Mouse (Mus musculus) heart, embryonic 13.5 days (tissue): ENCODE data around the gene Crybg2. TPM values are rescaled to one million over a fixed set of nuclear protein-coding genes. Genes with fewer than 3 reads are reported as not detected.

ENCODE experiments used
- ATAC-seq: fragments of 200-750 bp; cut with Nextera tagmentation; 2 replicates; pipeline ENCODE4 v1.8.0; 2017; ENCODE audit warnings: moderate TSS enrichment; ENCODE audit not compliant: insufficient number of reproducible peaks, low FRiP score, low TSS enrichment; ENCODE audit errors: extremely low read depth
- H3K27ac ChIP-seq: fragments of 300-500 bp; sonication (generic); replicated peaks from 2 replicates; pipeline ENCODE4 v1.5.1; 2015; ENCODE audit warnings: moderate library complexity, mild to moderate bottlenecking, inconsistent platforms
- H3K27me3 ChIP-seq: fragments of 300-500 bp; sonication (generic); replicated peaks from 2 replicates; pipeline ENCODE4 v1.6.1; 2015; ENCODE audit warnings: mild to moderate bottlenecking, inconsistent platforms
- H3K36me3 ChIP-seq: fragments of 300-500 bp; sonication (generic); 2 replicates; pipeline ENCODE4 v1.6.1; 2015; ENCODE audit warnings: mild to moderate bottlenecking, inconsistent platforms
- H3K4me1 ChIP-seq: fragments of 300-500 bp; sonication (generic); 2 replicates; pipeline ENCODE4 v1.6.1; 2015; ENCODE audit warnings: inconsistent platforms
- H3K4me2 ChIP-seq: fragments of 300-500 bp; sonication (generic); 2 replicates; pipeline ENCODE4 v1.6.1; 2015; ENCODE audit warnings: inconsistent platforms, mild to moderate bottlenecking, moderate library complexity
- H3K4me3 ChIP-seq: fragments of 300-500 bp; sonication (generic); 2 replicates; pipeline ENCODE4 v1.5.1; 2015; ENCODE audit warnings: moderate library complexity, mild to moderate bottlenecking, inconsistent platforms
- H3K9ac ChIP-seq: fragments of 300-500 bp; sonication (generic); 2 replicates; pipeline ENCODE4 v1.6.1; 2015; ENCODE audit warnings: inconsistent platforms, mild to moderate bottlenecking, moderate library complexity
- H3K9me3 ChIP-seq: fragments of 300-500 bp; sonication (generic); 2 replicates; pipeline ENCODE4 v1.6.1; 2016; ENCODE audit warnings: inconsistent platforms
- WGBS: fragments of 180-500 bp; shearing (Covaris S2); methylation state at CpG from one replicate; pipeline ENCODE4 v1.1.7; 2015; ENCODE audit warnings: mixed read lengths; 5-methylcytosine and 5-hydroxymethylcytosine counted together
- polyA plus RNA-seq: library from polyadenylated mRNA; unstranded; fragments of >200 nt; fragmentation: Nextera tagmentation; extraction: Ambion mirVana; gene quantifications from 2 replicates; pipeline ENCODE4 v1.2.1, GENCODE M21; 2015

Gene Crybg2
- polyA plus RNA-seq, 1 experiment from 2014 or later, result not detected

DNA sequence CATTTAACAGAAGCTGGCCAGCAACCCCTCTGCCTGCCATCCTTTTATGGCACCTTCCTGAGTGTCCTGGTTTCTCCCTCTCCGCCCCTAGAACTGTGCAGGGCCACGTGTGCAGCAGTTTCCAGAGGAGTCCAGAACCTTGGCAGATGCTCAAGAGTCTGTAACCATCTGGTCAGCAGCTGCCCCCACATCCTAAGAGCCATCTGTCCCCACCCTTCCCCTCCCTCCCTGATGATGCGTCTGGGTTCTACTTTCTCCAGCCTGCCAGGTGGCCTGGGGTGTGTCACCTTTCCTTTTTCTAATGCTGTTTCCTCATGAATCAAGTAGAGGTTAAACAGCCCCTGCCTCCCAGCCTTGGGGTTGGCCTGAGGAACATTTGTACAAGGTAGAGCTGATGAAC lies 61.7 kb downstream of the Crybg2 start:
- no peaks in the 10 kb centered on the region for H3K9me3 ChIP-seq
- ATAC-seq, result no peak
- H3K4me2 ChIP-seq, result no peak overlapping the region
- H3K4me1 ChIP-seq, result peaks cover 28% of the 10 kb centered on the region
- H3K9ac ChIP-seq, result no peak overlapping the region
- 59% methylated on average over 3 of the region's 3 CpGs for WGBS
- no peaks in the 10 kb centered on the region for H3K36me3 ChIP-seq
- no peak overlapping the region for H3K27ac ChIP-seq
- H3K4me3 ChIP-seq, result no peak overlapping the region
- H3K27me3 ChIP-seq, result no peaks in the 10 kb centered on the region

DNA sequence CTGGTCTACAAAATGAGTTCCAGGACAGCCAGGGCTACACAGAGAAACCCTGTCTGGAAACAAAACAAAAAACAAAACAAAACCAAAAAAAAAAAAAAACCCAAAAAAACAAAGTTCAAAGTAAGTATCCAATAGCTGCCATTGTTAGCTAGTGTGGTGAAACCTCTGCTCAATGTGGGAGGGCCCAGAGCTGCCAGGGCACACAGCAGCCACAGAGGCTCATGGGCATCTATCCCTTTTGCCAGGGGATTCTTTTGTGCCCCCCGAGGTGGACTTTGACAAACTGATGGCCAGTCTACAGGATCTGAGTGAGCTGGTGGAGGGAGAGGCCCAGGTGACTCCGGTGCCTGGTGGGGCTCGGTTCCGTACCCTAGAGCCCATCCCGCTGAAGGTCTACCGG lies 62.5 kb downstream of the Crybg2 start:
- H3K9ac ChIP-seq, result no peak overlapping the region
- no peak overlapping the region for H3K4me2 ChIP-seq
- no peaks in the 10 kb centered on the region for H3K36me3 ChIP-seq
- no peak overlapping the region for H3K27ac ChIP-seq
- H3K9me3 ChIP-seq, result no peaks in the 10 kb centered on the region
- no peak for ATAC-seq
- no peak overlapping the region for H3K4me3 ChIP-seq
- peaks cover 34% of the 10 kb centered on the region for H3K4me1 ChIP-seq
- no peaks in the 10 kb centered on the region for H3K27me3 ChIP-seq
- 92% methylated on average over 6 of the region's 6 CpGs for WGBS

DNA sequence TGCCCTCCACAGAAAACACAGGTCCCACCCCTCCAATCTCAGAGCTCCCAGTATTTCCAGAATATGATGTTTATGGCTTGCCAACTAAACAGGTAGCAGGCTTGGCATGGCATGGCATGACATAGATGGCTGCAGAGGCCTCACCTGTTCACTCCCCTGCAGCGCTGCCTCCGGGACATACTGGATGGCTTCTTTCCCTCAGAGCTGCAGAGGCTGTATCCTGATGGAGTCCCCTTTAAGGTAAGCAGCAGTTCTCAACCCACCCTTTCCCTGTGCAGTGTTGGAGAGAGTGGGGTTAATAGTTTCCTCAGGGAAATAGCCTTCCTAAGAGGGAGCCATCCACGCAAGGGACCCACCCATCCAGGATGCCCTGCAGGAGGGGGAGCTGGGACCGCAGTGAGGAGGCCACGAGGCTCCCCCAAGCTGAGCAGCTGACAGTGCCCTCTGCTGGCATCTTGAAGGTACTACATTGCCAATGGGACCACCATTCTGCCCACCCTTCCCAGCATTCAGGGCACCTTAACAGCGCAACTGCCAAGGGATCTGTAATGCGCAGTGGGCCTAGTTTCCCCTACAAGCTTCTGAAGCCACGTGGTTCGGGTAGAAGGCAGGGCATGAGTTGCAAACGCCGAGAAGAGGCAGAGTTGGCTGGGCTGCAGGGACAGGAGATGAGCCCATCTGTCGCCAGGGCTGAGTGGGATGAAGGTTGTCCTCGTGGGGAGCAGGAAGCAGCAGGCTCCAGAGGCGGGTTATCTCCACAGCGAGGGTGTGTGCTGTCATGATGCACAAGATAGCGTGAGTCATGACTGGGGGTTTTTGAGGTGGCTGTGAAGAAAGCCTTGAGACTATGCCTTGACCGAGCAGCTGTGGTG lies 63.3 kb downstream of the Crybg2 start:
- no peak for ATAC-seq
- Histone ChIP-seq H3K27ac (no peak overlapping the region), H3K27me3 (no peaks in the 10 kb centered on the region), H3K36me3 (no peaks in the 10 kb centered on the region), H3K4me3 (no peak overlapping the region), H3K4me1 (peaks cover 31% of the 10 kb centered on the region), H3K9me3 (no peaks in the 10 kb centered on the region), H3K9ac (no peak overlapping the region), H3K4me2 (peak overlapping the region; percentile 24; the same call in 1 of the 2 replicates)
- 19% methylated on average over 17 of the region's 17 CpGs for WGBS

DNA sequence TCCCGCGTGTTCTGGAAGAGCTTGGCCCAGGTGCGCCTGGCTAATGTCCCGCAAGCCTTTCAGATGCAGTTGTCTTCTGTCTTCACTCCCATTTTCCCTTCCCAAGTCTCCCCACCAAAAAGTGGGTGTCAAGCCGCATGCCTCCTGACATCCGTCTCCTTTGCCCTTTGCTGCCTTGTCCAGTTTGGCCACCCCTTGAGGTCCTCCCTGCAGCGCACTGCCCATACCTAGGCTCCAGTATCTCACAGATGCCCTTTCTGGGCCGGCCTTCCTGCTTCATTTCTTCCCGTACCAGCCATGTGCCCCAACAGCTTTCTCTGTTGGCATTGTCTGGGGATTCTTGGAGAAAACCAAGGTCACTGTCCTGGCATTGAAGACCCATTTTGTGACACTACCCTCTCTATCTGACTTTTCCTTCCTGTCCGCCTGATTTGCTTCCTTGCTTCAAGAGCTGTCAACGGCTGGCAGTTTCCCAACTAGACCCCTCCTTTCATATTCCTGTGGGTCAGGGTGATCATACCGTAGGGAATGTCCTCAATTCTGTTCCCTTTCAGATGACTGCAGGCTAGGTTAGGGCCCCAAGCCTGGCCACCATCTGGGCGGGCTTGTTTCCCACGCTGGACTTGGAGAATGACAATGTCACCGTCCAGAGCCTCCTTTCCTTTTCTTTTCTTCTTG lies 64.9 kb downstream of the Crybg2 start:
- H3K27ac ChIP-seq, result no peak overlapping the region
- H3K4me3 ChIP-seq, result no peak overlapping the region
- no peaks in the 10 kb centered on the region for H3K9me3 ChIP-seq
- no peak for ATAC-seq
- no peak overlapping the region for H3K4me2 ChIP-seq
- peaks cover 7% of the 10 kb centered on the region for H3K36me3 ChIP-seq
- H3K4me1 ChIP-seq, result peaks cover 46% of the 10 kb centered on the region
- H3K9ac ChIP-seq, result no peak overlapping the region
- H3K27me3 ChIP-seq, result no peaks in the 10 kb centered on the region
- WGBS, result 73% methylated on average over 15 of the region's 15 CpGs

DNA sequence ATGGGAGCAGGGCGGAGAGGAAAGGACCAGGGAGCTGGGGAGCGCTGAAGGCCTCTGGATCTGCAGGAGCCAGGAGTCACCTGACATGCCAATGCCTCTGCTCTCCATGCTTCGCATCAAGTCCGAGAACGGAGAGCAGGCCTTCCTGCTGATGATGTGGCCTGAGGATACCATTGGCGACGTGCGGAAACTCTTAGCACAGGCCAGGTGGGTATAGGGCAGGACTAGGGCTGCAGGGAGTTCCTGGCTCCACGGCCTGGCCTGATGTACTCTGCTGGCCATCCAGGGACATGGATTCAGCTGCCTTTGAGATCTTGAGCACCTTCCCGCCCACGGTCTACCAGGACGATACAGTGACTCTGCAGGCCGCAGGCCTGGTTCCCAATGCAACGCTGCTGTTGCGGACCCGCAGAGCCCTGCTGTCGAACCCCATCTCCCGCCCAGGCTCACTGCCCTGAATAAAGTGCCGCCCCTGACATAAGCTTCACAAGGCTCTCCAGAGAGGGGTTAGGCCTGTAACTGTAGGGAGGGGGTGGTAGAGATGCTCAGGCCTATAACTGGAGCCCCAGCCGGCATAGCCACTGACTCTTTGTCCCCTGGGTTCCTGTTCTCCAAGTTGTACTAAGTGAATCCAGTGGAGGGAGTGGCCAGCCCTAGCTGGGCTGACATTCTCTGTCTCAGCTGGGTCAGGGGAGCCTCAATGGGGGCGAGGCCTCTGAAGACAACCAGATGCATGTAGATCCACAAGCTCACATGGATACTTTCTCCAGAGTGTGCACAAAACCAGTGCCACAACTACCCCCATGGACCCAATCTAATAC lies 65.9 kb downstream of the Crybg2 start:
- WGBS, result 84% methylated on average over 21 of the region's 21 CpGs
- no peak for ATAC-seq
- Histone ChIP-seq H3K4me2 (0 out of 2 replicates have a peak overlapping the region, but pooled peaks have one; percentile 88), H3K36me3 (peaks cover 15% of the 10 kb centered on the region), H3K4me3 (peak overlapping the region; percentile 86; the same call in 1 of the 2 replicates), H3K9ac (peak overlapping the region; percentile 92), H3K9me3 (no peaks in the 10 kb centered on the region), H3K4me1 (peaks cover 43% of the 10 kb centered on the region), H3K27ac (no peak overlapping the region), H3K27me3 (no peaks in the 10 kb centered on the region)

GRCm38 (mm10) chr4:134127121-134127455 lies 66.5 kb downstream of the Crybg2 start:
- Histone ChIP-seq H3K9ac (peak overlapping the region; percentile 92), H3K4me3 (peak overlapping the region; percentile 86)

DNA sequence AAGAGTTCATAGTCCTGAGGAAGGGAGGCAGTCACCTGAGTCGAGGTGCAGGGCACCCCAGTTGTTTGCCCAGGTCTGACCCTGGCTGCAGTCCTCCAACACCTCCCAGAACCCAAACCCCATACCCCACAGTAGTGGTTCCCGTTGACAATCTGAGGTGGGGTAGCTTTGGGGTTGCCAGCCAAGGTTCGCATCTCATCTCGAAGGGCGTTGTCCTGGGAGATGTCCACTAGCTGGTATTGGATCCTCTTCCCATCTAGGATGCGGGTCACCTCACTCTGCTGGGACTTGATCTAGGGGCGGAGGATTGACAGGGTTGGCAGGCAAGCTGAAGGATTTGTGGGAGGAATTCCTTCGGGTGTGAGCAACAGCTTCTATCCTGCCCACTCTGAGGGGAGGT lies 67.2 kb downstream of the Crybg2 start:
- peak overlapping the region; percentile 92 for H3K9ac ChIP-seq
- peaks cover 23% of the 10 kb centered on the region for H3K36me3 ChIP-seq
- no peak overlapping the region for H3K27ac ChIP-seq
- no peak for ATAC-seq
- peaks cover 44% of the 10 kb centered on the region for H3K4me1 ChIP-seq
- H3K27me3 ChIP-seq, result no peaks in the 10 kb centered on the region
- no peaks in the 10 kb centered on the region for H3K9me3 ChIP-seq
- peak overlapping the region; percentile 86 for H3K4me3 ChIP-seq
- peak overlapping the region; percentile 88 for H3K4me2 ChIP-seq
- WGBS, result 50% methylated on average over 8 of the region's 8 CpGs

More at GRCm38 (mm10) chr4:134127121-134127455, 66.5 kb downstream of the Crybg2 start:
- peaks cover 19% of the 10 kb centered on the region for H3K36me3 ChIP-seq
- no peak overlapping the region for H3K27ac ChIP-seq
- H3K9me3 ChIP-seq, result no peaks in the 10 kb centered on the region
- no peak for ATAC-seq
- WGBS, result 80% methylated on average over 7 of the region's 7 CpGs
- no peaks in the 10 kb centered on the region for H3K27me3 ChIP-seq
- H3K4me1 ChIP-seq, result peaks cover 41% of the 10 kb centered on the region
- peak overlapping the region; percentile 88 for H3K4me2 ChIP-seq

- Histone ChIP-seq H3K36me3 (peaks cover 23% of the 10 kb centered on the region), H3K4me1 (peaks cover 46% of the 10 kb centered on the region), H3K27ac (peak within 1 kb of the TSS; percentile 86), H3K9me3 (no peaks in the 10 kb centered on the region), H3K4me2 (peak within 1 kb of the TSS; percentile 88), H3K27me3 (no peaks in the 10 kb centered on the region), H3K4me3 (peak within 1 kb of the TSS; percentile 86), H3K9ac (peak within 1 kb of the TSS; percentile 92)
- 2% methylated on average over 45 of the region's 50 CpGs for WGBS
- peak; percentile 80 for ATAC-seq
Measured at GRCm38 (mm10) chr4:134128221-134128982, 67.8 kb downstream of the Crybg2 start, which contains the start of gene Sh3bgrl3. Gene Sh3bgrl3, minus strand, starts transcription at chr4:134128789.

DNA sequence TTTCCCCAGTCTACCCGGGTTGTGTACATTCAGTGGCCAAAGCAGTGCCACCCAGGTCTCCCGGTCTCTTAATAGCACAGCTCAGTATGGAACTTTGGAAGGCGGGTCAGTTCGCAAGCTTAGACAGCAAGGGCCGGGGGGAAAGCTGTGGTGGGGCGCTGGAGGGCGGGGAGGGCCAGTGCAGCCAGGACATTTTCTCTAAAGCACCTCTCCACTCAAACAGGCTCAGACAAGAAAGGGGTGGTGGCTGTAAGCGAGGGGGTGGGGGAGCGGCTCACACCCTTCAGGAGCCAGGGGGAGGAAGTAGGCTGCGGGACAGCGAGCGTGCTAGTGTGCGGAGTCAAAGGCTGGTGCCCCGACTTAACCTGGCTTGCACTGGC lies 68.4 kb downstream of the Crybg2 start:
- H3K4me1 ChIP-seq, result peaks cover 45% of the 10 kb centered on the region
- peak; percentile 23; the same call in 1 of the 2 replicates for ATAC-seq
- H3K9ac ChIP-seq, result peak overlapping the region; percentile 92
- peak overlapping the region; percentile 86 for H3K27ac ChIP-seq
- WGBS, result under 1% methylated on average over 14 of the region's 14 CpGs
- no peaks in the 10 kb centered on the region for H3K27me3 ChIP-seq
- peaks cover 23% of the 10 kb centered on the region for H3K36me3 ChIP-seq
- H3K4me3 ChIP-seq, result peak overlapping the region; percentile 86
- no peaks in the 10 kb centered on the region for H3K9me3 ChIP-seq
- peak overlapping the region; percentile 88 for H3K4me2 ChIP-seq

DNA sequence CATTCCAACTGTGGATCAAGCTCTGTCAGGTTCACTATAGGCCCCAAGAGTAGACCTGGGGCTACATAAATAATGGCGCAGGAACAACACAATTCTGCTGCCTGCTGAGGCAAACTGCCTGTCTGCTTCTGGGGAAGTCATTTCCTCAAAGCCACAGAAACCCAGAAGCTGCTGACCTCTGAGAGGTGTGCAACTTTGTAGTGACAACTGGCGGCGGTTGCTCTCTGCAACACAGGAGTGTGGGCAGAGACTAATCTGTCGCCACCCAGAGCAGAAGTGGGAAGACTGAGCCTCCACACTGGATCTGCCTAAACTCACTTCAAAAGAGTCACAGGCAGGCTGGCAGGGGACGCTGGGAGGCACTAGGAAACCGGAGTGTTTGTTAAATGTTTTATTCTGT lies 68.9 kb downstream of the Crybg2 start:
- 22% methylated on average over 6 of the region's 6 CpGs for WGBS
- H3K27me3 ChIP-seq, result no peaks in the 10 kb centered on the region
- no peak for ATAC-seq
- H3K36me3 ChIP-seq, result peaks cover 23% of the 10 kb centered on the region
- H3K27ac ChIP-seq, result peak overlapping the region; percentile 86
- H3K4me2 ChIP-seq, result peak overlapping the region; percentile 88
- H3K4me1 ChIP-seq, result peaks cover 40% of the 10 kb centered on the region
- H3K9me3 ChIP-seq, result no peaks in the 10 kb centered on the region
- peak overlapping the region; percentile 92 for H3K9ac ChIP-seq
- peak overlapping the region; percentile 86 for H3K4me3 ChIP-seq
